Mouse (Mus musculus): ENCODE measurements around the gene Depdc1a.

The Depdc1a gene

GRCm38 (mm10) chr3:159495243-159495801, at the start of gene Depdc1a:
TSS of gene Depdc1a (plus strand) at chr3:159495433.
- WGBS, result under 1% methylated on average over 28 of the region's 28 CpGs

GRCm38 (mm10) chr3:159470059-159470458, 25.2 kb upstream of the Depdc1a start:
- whole genome bisulfite sequencing, result 46% methylated on average over 1 of the region's 1 CpGs

DNA sequence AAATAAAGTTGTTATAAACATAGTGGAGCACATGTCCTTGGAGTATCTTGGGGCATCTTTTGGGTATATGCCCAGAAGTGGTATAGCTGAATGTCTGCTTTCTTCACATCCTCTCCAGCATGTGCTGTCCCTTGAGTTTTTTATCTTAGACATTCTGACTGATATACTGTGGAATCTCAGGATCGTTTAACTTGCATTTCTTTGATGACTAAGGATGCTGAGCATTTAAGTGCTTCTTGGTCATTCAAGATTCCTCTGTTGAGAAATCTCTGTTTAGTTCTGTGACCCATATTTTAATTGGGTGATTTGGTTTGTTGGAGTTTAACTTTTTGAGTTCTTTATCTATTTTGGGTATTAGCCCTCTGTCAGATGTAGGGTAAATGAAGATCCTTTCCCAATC, 19.8 kb upstream of the Depdc1a start:
- 73% methylated on average over 1 of the region's 1 CpGs for WGBS

GRCm38 (mm10) chr3:159477250-159477962, 17.8 kb upstream of the Depdc1a start:
- 83% methylated on average over 1 of the region's 1 CpGs for WGBS

- WGBS, result 51% methylated on average over 3 of the region's 3 CpGs
Observed at GRCm38 (mm10) chr3:159548303-159548702, 53.1 kb downstream of the Depdc1a start.
